Mouse (Mus musculus) cerebellum, adult 2 months (tissue): ENCODE measurements at regions not wholly inside any gene's neighbourhood (a gene's known extent, or its start where the extent isn't known, plus 50 kb on each side); places are given as distances from the start of the nearest gene placed in this dataset.

Experiments used
- CTCF ChIP-seq: fragments of 200-500 bp; IDR thresholded peaks from 2 replicates; pipeline ENCODE4 v1.5.1; 2011; ENCODE audit warnings: low read depth, mild to moderate bottlenecking, control low read depth, low read length, moderate library complexity, borderline replicate concordance; ENCODE audit not compliant: insufficient read depth
- POLR2A ChIP-seq: fragments of 200-500 bp; IDR thresholded peaks from 2 replicates; pipeline ENCODE4 v1.6.1; 2011; ENCODE audit warnings: low read length, control low read depth, borderline replicate concordance; ENCODE audit not compliant: insufficient read depth

DNA sequence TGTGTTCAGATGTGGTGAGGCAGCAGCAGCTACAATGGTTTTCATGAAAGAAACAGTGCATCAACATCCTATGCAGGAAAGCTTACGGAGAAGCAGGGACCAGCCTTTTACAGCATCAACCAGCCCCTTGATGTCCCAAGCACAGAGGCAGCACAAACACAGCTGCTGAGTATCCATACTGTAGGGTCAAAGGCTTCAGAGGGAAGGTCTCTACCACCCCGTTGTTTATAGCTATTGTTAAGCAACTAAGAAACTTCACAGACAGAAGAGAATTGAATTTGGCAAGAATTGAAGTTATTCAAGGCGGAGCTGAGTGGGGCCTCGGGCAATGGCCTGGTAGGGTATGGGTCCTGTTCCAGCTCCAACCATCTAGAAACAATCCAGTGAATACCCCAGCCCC, 256.8 kb upstream of the Pabpc6 start:
- TF ChIP-seq CTCF (no peak), POLR2A (no peak)
